Mouse (Mus musculus) left cerebral cortex, adult 8-10 months (tissue): ENCODE results near the gene Lexm. TPM values are rescaled to one million over a fixed set of nuclear protein-coding genes. Genes with fewer than 3 reads are reported as not detected.

Experiments
- DNase-seq, 2 experiments: peaks; one replicate each; pipeline ENCODE4 v3.0.0; 2022; ENCODE audit warnings: low spot score in 2 of 2
- total RNA-seq, 4 experiments: library from RNA; stranded (reverse); gene quantifications; 2 replicates each; pipeline ENCODE4 v1.2.4; 2022

The Lexm gene
- total RNA-seq, 4 experiments from 2014 or later: not detected

GRCm38 (mm10) chr4:106624271-106624670 lies 7.2 kb upstream of the Lexm start:
- DNase-seq: no peak

GRCm38 (mm10) chr4:106622712-106623111 lies 5.7 kb upstream of the Lexm start:
- DNase-seq: no peak

DNA sequence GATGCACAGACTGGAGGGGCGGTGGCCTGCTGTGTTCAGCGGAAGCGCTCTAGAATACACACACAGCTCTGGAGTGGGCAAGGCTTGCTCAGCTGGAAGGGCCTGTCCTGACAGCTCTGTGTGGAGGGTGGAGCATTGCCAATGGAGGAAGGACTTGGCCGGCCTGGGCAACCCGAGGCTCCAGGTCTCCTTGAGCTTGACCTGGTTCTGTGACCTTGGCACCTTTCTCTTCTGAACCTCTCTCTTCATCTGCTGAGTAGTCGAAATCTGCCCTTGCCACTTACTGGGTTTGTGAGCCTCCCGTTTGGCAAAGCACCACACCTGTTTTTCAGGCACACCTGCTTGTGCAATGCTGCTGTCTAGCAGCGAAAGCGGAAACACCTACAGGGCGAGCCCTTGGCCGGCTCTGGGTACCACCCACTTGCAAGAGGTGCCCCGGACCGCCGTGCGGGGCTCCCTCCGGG lies 5.0 kb upstream of the Lexm start, which contains the start of gene Ttc22:
Ttc22 (plus strand) TSS at position 403 of the 464 bp plus-strand sequence.
- no peak for DNase-seq

- DNase-seq: no peak
Measured at GRCm38 (mm10) chr4:106621428-106621827, 4.4 kb upstream of the Lexm start.

- DNase-seq: no peak
Measured at GRCm38 (mm10) chr4:106618898-106619297, 1.9 kb upstream of the Lexm start.

- no peak for DNase-seq
Measured at GRCm38 (mm10) chr4:106615637-106616036, 1.4 kb downstream of the Lexm start.

DNA sequence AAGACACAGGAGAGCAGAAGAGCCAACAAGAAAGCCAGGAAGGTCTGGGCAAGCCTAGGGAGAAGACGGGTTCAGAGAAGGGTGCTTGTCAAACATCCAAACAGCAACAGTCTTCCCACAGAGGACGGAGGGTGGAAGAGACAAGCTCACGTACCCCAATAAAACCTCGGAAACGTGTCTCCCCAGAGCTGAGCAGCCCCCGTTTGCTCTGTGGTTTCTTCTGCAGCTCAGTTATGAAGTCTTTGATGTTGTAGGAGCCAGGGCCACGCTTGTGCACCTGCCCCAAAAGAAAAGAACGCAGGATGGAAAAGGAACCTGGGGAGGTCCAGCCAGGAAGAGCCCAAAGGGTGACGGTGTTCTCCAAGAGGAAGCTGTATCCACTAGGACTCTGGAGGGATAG lies 2.2 kb downstream of the Lexm start:
- DNase-seq: no peak

DNA sequence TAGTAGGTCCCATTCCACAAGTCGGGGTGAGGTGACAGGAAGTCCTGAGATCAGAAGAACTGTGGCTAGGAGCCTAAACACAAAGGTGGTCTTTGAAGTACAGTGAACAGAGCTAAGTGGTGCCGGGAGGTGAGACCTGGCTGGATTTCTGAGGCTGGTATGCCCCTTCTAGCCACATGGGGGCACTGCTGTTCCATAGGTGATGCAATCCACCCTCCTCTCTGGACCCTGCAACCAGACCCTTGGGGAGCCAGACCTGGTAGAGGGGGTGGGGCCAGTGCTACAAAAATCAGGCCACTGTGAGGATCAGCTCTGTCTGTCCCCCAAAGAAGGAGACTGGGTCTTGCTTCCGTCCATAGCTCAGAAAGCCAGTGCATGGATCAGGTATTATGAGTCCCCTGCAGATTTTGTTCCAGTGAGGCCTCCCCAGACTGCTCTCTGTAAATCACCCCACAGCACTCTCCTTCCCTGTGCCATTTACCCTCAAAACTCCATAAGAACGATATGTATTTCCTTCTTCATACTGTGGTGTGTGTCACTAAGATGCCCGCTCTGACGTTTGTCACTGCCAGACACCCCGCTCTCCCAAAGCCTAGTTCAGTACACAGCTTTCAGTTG lies 2.8 kb downstream of the Lexm start:
- peak in 1 of 2 experiments; percentile 75 for DNase-seq

DNA sequence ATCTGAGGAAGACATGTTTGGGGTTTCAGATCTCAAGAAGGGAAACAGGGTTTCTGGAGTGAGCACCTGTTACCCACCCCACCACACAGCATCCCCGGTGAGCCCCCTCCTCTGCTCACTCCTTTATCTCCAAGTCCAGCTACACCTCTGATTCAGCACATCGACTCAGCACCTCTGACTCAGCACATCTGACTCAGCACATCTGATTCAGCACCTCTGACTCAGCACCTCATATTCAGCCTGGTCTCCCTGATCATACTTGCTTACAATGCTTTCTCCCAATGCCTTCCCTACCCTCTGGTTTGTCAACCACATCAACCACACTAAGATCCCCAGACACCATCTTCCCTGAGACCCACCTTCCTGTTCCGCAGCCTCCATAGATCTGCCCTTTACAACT lies 3.5 kb downstream of the Lexm start:
- no peak for DNase-seq

DNA sequence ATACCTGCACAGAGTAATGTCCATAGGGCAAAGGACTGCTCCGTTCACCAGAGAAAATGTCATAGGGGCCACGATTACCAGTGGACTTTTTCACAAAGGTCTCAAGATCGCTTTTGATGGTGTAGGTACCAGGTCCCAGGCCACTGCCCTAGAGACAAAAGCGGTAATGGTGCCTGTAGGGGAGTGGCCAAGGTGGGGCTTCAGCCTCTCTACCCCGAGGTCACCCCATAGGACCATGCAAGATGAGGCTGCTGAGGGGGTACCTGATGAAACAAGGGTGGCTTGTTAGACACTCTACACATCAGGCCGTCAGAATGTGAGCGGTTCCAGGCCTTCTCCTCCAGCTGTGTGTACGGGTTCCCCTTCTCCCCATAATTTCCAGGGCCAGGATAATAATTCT lies 3.9 kb downstream of the Lexm start:
- DNase-seq: no peak

DNA sequence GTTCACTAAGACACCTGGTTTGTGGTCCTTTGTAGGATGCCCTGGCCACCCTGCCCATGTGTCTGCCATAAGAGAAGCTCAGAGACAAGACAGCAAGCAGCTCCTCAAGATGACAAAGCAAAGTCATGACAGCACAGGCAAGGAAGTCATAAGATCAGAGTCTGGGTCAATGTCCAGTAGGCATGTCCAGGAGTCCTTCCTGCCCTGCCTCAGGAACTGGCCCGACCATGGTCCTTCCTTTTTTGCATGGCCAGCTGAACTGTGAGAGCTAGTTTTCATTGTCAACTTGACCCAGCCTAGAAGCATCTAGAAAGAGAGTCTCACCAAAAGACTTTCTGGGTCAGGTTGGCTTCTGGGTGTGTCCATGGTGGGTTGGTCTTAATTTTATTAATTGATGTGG lies 9.1 kb downstream of the Lexm start:
- DNase-seq: no peak

GRCm38 (mm10) chr4:106606639-106607554 lies 10.1 kb downstream of the Lexm start:
- no peak for DNase-seq

DNA sequence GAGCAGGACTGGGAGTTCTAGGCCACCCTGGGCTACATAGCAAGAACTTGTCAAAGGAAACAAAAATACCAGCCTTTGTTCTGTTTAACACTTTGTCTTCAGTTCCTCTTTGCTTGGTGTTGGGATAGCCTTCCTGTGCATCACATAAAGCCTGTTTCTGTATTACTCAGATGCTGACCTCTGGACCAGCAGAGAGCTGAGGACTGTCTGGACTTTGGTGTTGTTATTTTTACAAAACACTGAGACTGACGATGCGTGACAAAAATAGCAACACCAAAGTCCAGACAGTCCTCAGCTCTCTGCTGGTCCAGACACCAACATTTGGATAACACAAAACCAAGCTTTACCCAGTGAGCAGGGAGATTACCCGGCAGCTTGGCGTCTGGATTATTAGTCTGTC lies 16.3 kb downstream of the Lexm start:
- no peak for DNase-seq

GRCm38 (mm10) chr4:106599415-106599814 lies 17.6 kb downstream of the Lexm start:
- DNase-seq: no peak

DNA sequence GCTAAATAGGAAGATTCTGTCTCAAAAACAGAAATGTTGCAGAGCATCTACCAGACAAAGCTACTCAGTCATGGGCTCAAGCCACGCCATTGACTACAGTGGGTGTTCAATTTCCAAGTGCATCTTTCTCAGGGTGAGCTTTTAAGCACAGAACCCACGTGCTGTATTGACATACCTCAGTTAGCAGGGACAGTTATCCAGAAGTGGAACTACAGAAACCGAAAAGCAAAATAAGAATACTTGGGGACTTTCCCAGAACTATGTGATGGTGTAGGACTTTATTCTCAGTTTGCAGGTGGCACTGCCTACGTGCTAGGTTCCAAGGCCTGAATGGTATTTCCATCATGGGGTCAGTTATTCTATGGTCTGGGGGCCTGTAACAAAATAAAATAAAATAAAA lies 19.3 kb downstream of the Lexm start:
- no peak for DNase-seq

GRCm38 (mm10) chr4:106597055-106597454 lies 20.0 kb downstream of the Lexm start:
- DNase-seq: no peak

DNA sequence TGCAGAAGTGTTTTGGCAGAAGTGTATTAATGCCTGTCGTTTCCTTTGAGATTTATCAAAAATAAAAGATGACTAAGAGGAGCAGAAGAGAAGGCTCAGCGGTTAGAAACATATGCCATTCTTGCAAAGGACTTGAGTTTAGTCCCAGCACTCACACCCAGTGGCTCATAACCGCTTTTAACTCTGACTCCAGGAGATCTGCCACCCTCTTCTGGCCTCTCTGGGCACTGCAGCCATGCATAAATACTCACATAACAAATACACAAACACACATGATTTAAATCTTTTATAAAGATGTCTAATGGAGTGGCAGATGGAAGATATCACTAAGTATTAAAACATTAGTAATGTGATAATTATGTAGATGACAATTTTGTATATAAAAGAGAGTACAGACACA lies 20.8 kb downstream of the Lexm start:
- no peak for DNase-seq

DNA sequence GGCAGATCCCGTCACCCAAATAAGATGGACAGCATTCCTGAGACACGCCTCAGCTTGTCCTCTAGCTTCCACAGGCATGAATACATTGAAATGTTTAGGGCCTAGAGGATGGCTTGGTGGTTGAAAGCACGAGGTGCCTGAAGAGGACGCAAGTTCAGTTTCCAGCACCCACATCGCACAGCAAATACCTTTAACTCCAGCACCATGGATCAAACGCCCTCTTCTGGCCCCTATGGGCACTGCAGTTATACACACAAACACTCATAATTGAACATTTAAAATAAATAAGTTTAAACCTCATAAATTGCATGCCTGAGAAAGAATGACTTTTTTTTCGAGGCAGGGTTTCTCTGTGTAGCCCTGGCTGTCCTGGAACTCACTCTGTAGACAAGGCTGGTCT lies 23.4 kb downstream of the Lexm start:
- no peak for DNase-seq

- DNase-seq: no peak
Measured at GRCm38 (mm10) chr4:106590871-106591270, 26.2 kb downstream of the Lexm start.

- no peak for DNase-seq
Measured at GRCm38 (mm10) chr4:106590142-106590541, 26.9 kb downstream of the Lexm start.

DNA sequence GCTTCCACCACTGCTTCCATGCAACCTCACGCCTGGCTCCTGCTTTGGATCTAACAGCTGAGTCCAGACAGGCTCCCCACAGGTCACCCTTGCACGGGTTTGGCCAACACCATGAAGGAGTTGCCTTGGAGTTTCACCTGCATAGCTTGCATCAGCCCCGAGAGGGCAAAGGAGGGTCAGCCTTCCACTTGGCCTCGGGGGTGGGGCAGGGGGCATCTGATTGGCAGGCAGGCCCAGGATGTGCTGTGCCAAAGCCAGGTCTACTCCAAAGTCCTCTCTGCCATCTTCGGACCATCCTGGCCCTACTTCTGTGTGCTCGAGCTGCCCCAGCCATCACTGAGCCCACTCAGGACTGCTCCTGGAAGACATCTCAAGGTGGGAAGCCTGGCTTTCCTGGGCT lies 30.0 kb downstream of the Lexm start:
- no peak for DNase-seq

GRCm38 (mm10) chr4:106584665-106585064 lies 32.4 kb downstream of the Lexm start:
- no peak for DNase-seq
